Mouse (Mus musculus): ENCODE data around the gene Ctsl. TPM values are rescaled to one million over a fixed set of nuclear protein-coding genes. Genes with fewer than 3 reads are reported as not detected.

Gene Ctsl
- 571 TPM for polyA plus RNA-seq (2014; fragmentation: Illumina TruSeq; extraction: RNeasy Lipid Tissue Mini Kit (QIAGEN cat#74804); ENCODE audit: low read depth, low replicate concordance)

GRCm38 (mm10) chr13:64370173-64370940 is at the start of gene Ctsl:
Gene Ctsl (minus strand): TSS chr13:64370890.

GRCm38 (mm10) chr13:64312024-64312915 is 58.4 kb downstream of the Ctsl start, which contains the start of gene Aaed1:
Gene Aaed1 (minus strand): TSS chr13:64312710.

Other genes with a start within 250 kb of the Ctsl start
- 4.1 TPM for gene Slc35d2, start 241.5 kb downstream of the Ctsl start, polyA plus RNA-seq (2014; fragmentation: Illumina TruSeq; extraction: RNeasy Lipid Tissue Mini Kit (QIAGEN cat#74804); ENCODE audit: low read depth, low replicate concordance)
- gene Zfp367, start 217.7 kb downstream of the Ctsl start, polyA plus RNA-seq (2014; fragmentation: Illumina TruSeq; extraction: RNeasy Lipid Tissue Mini Kit (QIAGEN cat#74804); ENCODE audit: low read depth, low replicate concordance): 17.7 TPM
- gene Habp4, start 209.1 kb downstream of the Ctsl start, polyA plus RNA-seq (2014; fragmentation: Illumina TruSeq; extraction: RNeasy Lipid Tissue Mini Kit (QIAGEN cat#74804); ENCODE audit: low read depth, low replicate concordance): 26.9 TPM
- 9.7 TPM for gene Cdc14b, start 95.6 kb downstream of the Ctsl start, polyA plus RNA-seq (2014; fragmentation: Illumina TruSeq; extraction: RNeasy Lipid Tissue Mini Kit (QIAGEN cat#74804); ENCODE audit: low read depth, low replicate concordance)
- 30.1 TPM for gene Aaed1, start 58.2 kb downstream of the Ctsl start, polyA plus RNA-seq (2014; fragmentation: Illumina TruSeq; extraction: RNeasy Lipid Tissue Mini Kit (QIAGEN cat#74804); ENCODE audit: low read depth, low replicate concordance)
- gene Cdk20, start 61.4 kb upstream of the Ctsl start, polyA plus RNA-seq (2014; fragmentation: Illumina TruSeq; extraction: RNeasy Lipid Tissue Mini Kit (QIAGEN cat#74804); ENCODE audit: low read depth, low replicate concordance): 7.2 TPM
- not detected for gene Fam240b, start 126.9 kb upstream of the Ctsl start, polyA plus RNA-seq (2014; fragmentation: Illumina TruSeq; extraction: RNeasy Lipid Tissue Mini Kit (QIAGEN cat#74804); ENCODE audit: low read depth, low replicate concordance)

Data from adipose tissue, adult 10 weeks (tissue).